Mouse (Mus musculus): Measurements from ENCODE around the gene Rnf40. TPM values are rescaled to one million over a fixed set of nuclear protein-coding genes. Genes with fewer than 3 reads are reported as not detected.

Rnf40 gene
- polyA plus RNA-seq, 2 experiments: 13.7 to 14.0 TPM

DNA sequence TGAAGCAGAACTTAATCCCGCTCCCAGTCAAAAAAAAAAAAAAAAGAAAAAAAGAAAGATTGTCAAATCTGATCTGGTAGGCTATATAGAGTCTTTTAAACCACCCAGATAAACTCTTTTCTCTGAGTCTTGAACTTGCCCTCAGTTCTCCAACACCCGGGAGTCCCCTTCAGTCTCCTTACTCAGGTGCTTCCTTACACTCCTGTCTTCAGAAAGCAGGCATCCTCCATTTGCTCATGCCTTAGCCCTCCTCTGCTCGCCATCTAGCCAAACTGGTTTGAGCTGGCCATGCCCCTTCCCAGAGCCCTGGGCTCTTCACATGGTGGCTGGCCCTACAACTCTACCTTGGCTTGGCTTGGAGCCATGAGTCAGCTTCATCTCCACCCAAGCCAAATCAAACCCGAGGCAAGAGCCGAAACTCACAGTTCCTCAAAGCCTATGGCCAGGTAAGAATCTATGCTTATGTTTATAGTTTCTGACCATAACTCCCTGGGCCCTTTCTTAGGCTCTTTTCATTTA, 27.2 kb upstream of the Rnf40 start, which contains the start of gene Tmem265:
Gene Tmem265 (plus strand): TSS at position 51 of the 519 bp plus-strand sequence.
- DNase-seq (ENCODE audit: low read depth in 3 of 3, low spot score in 3 of 3) (no peak), ATAC-seq (ENCODE audit: insufficient read depth) (no peak)
- no peak within 1 kb of the TSS for H3K9ac ChIP-seq (replicated peaks)
- WGBS (ENCODE audit: insufficient replicate concordance): 76% methylated on average over 5 of the region's 5 CpGs
- TF ChIP-seq EP300 (IDR thresholded peaks at IDR 0.05; ENCODE audit: low read depth): no peak
- TF ChIP-seq CTCF (IDR thresholded peaks at IDR 0.05; ENCODE audit: low read depth): no peak
- H3K9me3 ChIP-seq (ENCODE audit: control insufficient read depth, low read length): no peaks in the 10 kb centered on the region
- H3K4me3 ChIP-seq (ENCODE audit: insufficient read depth in 1 of 2, low read depth in 2 of 2, low read length in 2 of 2): no peak within 1 kb of the TSS
- no peak within 1 kb of the TSS for H3K27ac ChIP-seq
- H3K4me2 ChIP-seq (ENCODE audit: low read depth): no peak within 1 kb of the TSS
- no peaks in the 10 kb centered on the region for H3K27me3 ChIP-seq (ENCODE audit: control insufficient read depth, insufficient read depth, low read length)
- H3K4me1 ChIP-seq (replicated peaks; ENCODE audit: control insufficient read depth in 2 of 2, insufficient read depth in 2 of 2, low read length in 1 of 2): no peaks in the 10 kb centered on the region
- peaks cover 52% of the 10 kb centered on the region for H3K36me3 ChIP-seq (replicated peaks; ENCODE audit: control insufficient read depth, insufficient read depth, low read depth)

DNA sequence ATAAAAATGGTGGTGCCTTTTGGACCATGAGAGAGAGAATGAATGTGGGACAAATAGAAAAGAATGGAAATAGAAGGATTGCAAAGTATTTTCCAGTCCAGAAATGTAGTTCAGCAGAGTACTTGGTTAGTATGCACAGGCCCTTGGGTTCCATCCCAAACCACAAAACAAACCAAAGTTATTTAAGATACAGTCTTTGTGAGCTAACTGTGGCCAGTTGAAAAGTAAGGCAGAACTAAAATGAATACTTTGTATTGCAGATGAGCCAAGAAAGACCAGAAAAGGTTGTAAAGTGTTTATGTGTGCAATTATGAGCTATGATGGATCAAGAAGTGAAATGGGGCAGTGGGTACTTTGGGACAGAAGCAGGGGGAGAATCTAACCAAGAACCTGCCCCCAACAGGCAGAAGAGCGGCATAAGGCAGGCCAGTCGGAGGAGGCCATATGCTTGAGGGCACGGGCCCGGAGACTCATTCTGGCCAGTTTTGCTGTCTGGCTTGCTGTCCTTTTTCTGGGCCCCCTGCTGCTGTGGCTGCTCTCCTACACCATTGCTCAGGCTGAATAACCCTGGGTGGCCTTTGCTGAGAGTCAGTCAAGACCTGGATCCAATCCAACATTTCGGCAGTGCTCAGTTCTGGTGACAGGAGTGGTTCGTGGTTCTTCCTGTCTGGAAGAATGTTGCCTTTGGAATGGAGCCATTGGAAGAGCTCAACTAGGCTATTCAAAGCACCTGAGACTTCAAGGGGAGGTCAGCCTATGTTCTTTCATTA, 24.0 kb upstream of the Rnf40 start:
- Histone ChIP-seq H3K4me3 (ENCODE audit: insufficient read depth in 1 of 2, low read depth in 2 of 2, low read length in 2 of 2) (no peak overlapping the region), H3K9ac (replicated peaks) (no peak overlapping the region), H3K27me3 (ENCODE audit: control insufficient read depth, insufficient read depth, low read length) (no peaks in the 10 kb centered on the region), H3K27ac (no peak overlapping the region), H3K4me2 (ENCODE audit: low read depth) (no peak overlapping the region), H3K9me3 (ENCODE audit: control insufficient read depth, low read length) (no peaks in the 10 kb centered on the region), H3K36me3 (replicated peaks; ENCODE audit: control insufficient read depth, insufficient read depth, low read depth) (peaks cover 37% of the 10 kb centered on the region), H3K4me1 (replicated peaks; ENCODE audit: control insufficient read depth in 2 of 2, insufficient read depth in 2 of 2, low read length in 1 of 2) (no peaks in the 10 kb centered on the region)
- no peak for TF ChIP-seq EP300 (IDR thresholded peaks at IDR 0.05; ENCODE audit: low read depth)
- 0 out of 2 replicates have a peak, but pooled peaks have one; percentile 14 for TF ChIP-seq CTCF (IDR thresholded peaks at IDR 0.05; ENCODE audit: low read depth)
- ATAC-seq (ENCODE audit: insufficient read depth) (no peak), DNase-seq (ENCODE audit: low read depth in 3 of 3, low spot score in 3 of 3) (no peak)
- 85% methylated on average over 6 of the region's 6 CpGs for WGBS (ENCODE audit: insufficient replicate concordance)

DNA sequence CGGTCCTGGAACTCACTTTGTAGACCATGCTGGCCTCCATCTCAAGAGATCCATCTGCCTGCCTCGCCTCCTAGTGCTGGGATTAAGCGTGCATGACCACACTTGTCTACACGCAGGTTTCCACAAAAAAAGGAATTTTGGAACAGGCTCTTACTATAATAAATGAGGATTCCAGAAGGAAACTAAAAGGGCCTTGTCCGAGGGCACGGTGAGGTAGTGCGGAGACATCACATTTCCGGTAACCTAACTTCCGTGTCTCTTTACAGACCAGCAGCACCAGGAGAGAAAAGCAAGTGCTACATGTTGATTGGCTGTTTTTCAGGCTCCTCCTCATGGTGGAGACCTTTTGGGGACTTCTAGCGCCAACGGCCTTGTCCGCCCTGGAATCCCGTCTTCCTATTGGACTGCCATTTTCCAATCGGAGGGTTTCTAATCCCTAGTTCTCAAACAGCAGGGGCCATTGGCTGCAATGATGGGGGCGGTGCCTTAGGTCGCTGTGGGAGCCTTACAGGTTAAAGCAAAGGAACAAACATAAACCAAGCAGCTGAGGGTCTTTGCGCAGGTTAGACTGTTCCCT, 15.6 kb upstream of the Rnf40 start, which contains the start of gene Phkg2:
Gene Phkg2 (plus strand): TSS at position 446 of the 577 bp plus-strand sequence.
- ATAC-seq (ENCODE audit: insufficient read depth) (peak; percentile 98), DNase-seq (ENCODE audit: low read depth in 3 of 3, low spot score in 3 of 3) (peak; percentile 98 to 99 (median 98))
- peak within 1 kb of the TSS; percentile 90 to 92 for H3K4me3 ChIP-seq (ENCODE audit: insufficient read depth in 1 of 2, low read depth in 2 of 2, low read length in 2 of 2)
- H3K4me1 ChIP-seq (replicated peaks; ENCODE audit: control insufficient read depth in 2 of 2, insufficient read depth in 2 of 2, low read length in 1 of 2): peaks cover 8 to 11% of the 10 kb centered on the region in 2 experiments
- no peaks in the 10 kb centered on the region for H3K36me3 ChIP-seq (replicated peaks; ENCODE audit: control insufficient read depth, insufficient read depth, low read depth)
- H3K27me3 ChIP-seq (ENCODE audit: control insufficient read depth, insufficient read depth, low read length): no peaks in the 10 kb centered on the region
- H3K9ac ChIP-seq (replicated peaks): peak within 1 kb of the TSS; percentile 95
- peak within 1 kb of the TSS; percentile 55 for H3K27ac ChIP-seq
- TF ChIP-seq EP300 (IDR thresholded peaks at IDR 0.05; ENCODE audit: low read depth) (no peak), CTCF (IDR thresholded peaks at IDR 0.05; ENCODE audit: low read depth) (no peak)
- peak within 1 kb of the TSS; percentile 96 for H3K4me2 ChIP-seq (ENCODE audit: low read depth)
- under 1% methylated on average over 17 of the region's 17 CpGs for WGBS (ENCODE audit: insufficient replicate concordance)
- H3K9me3 ChIP-seq (ENCODE audit: control insufficient read depth, low read length): no peaks in the 10 kb centered on the region

DNA sequence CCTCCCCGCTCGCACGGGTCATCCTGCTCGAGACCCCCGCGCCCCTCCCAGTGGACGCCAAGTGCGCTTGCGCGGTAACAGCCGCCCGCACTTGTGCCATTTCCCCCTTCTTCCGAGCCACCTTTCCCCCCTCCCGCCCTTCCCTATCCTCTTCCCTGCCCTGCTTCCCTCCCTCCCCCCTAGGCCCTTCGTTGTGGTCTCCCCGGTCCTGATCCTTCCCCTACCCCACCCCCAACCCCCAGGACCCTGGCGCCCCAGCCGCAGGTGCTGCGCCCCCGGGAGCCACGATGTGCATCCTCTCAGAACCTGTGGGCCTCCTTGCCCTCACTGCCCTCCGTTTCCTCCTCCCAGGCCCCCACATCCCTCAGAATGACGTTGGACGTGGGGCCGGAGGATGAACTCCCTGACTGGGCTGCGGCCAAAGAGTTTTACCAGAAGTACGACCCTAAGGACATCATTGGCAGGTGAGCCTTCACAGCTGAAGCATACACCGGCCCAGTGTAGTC, 15.0 kb upstream of the Rnf40 start:
- no peaks in the 10 kb centered on the region for H3K36me3 ChIP-seq (replicated peaks; ENCODE audit: control insufficient read depth, insufficient read depth, low read depth)
- H3K4me3 ChIP-seq (ENCODE audit: insufficient read depth in 1 of 2, low read depth in 2 of 2, low read length in 2 of 2): peak overlapping the region; percentile 90 to 92
- DNase-seq (ENCODE audit: low read depth in 3 of 3, low spot score in 3 of 3) (no peak), ATAC-seq (ENCODE audit: insufficient read depth) (peak; percentile 33)
- peak overlapping the region; percentile 96 for H3K4me2 ChIP-seq (ENCODE audit: low read depth)
- H3K4me1 ChIP-seq (replicated peaks; ENCODE audit: control insufficient read depth in 2 of 2, insufficient read depth in 2 of 2, low read length in 1 of 2): peaks cover 8 to 11% of the 10 kb centered on the region in 2 experiments
- no peaks in the 10 kb centered on the region for H3K27me3 ChIP-seq (ENCODE audit: control insufficient read depth, insufficient read depth, low read length)
- WGBS (ENCODE audit: insufficient replicate concordance): under 1% methylated on average over 21 of the region's 28 CpGs
- H3K9ac ChIP-seq (replicated peaks): peak overlapping the region; percentile 95
- peak overlapping the region; percentile 55 for H3K27ac ChIP-seq
- H3K9me3 ChIP-seq (ENCODE audit: control insufficient read depth, low read length): no peaks in the 10 kb centered on the region
- no peak for TF ChIP-seq CTCF (IDR thresholded peaks at IDR 0.05; ENCODE audit: low read depth)

DNA sequence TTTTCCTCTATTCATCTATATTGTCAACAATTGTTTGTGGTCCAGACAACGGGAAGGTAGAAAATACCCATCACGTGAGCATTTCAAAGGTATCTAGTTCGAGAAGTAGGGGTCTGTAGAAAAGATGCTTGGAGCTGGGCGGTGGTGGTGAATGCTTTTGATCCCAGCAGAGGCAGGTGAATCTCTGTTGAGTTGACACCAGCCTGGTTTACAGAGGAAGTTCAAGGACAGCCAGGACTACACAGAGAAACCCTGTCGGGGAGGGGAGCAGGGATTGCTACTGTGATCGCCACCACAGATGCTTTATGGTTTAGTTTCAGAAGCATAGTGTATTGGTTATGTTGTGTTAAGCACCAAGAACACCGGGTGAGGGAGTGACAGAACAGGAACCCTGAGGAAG, 14.5 kb upstream of the Rnf40 start:
- Histone ChIP-seq H3K27me3 (ENCODE audit: control insufficient read depth, insufficient read depth, low read length) (no peaks in the 10 kb centered on the region), H3K27ac (peak overlapping the region; percentile 55; the same call in 1 of the 2 replicates), H3K9ac (replicated peaks) (peak overlapping the region; percentile 95), H3K4me1 (replicated peaks; ENCODE audit: control insufficient read depth in 2 of 2, insufficient read depth in 2 of 2, low read length in 1 of 2) (peaks cover 8 to 11% of the 10 kb centered on the region in 2 experiments), H3K4me3 (ENCODE audit: insufficient read depth in 1 of 2, low read depth in 2 of 2, low read length in 2 of 2) (peak overlapping the region; percentile 90 to 92), H3K36me3 (replicated peaks; ENCODE audit: control insufficient read depth, insufficient read depth, low read depth) (peaks cover 2% of the 10 kb centered on the region; the same call in 1 of the 2 replicates), H3K9me3 (ENCODE audit: control insufficient read depth, low read length) (no peaks in the 10 kb centered on the region), H3K4me2 (ENCODE audit: low read depth) (peak overlapping the region; percentile 96)
- TF ChIP-seq CTCF (IDR thresholded peaks at IDR 0.05; ENCODE audit: low read depth) (no peak), EP300 (IDR thresholded peaks at IDR 0.05; ENCODE audit: low read depth) (no peak)
- no peak for DNase-seq (ENCODE audit: low read depth in 3 of 3, low spot score in 3 of 3)
- no peak for ATAC-seq (ENCODE audit: insufficient read depth)
- WGBS (ENCODE audit: insufficient replicate concordance): 11% methylated on average over 7 of the region's 7 CpGs

Data from liver, embryonic 14.5 days (tissue).